Mouse (Mus musculus): ENCODE data around the gene Batf2. TPM values are rescaled to one million over a fixed set of nuclear protein-coding genes. Genes with fewer than 3 reads are reported as not detected.
A peak's percentile ranks its signal among the peaks of the same experiment; 100 is the strongest.
"Not testable (repeated sequence)": the region's sequence is repeated elsewhere in the genome, so short reads cannot be mapped to it uniquely, and the experiment has no call there.

The Batf2 gene
- polyA plus RNA-seq, 1 experiment from 2014 or later: not detected

DNA sequence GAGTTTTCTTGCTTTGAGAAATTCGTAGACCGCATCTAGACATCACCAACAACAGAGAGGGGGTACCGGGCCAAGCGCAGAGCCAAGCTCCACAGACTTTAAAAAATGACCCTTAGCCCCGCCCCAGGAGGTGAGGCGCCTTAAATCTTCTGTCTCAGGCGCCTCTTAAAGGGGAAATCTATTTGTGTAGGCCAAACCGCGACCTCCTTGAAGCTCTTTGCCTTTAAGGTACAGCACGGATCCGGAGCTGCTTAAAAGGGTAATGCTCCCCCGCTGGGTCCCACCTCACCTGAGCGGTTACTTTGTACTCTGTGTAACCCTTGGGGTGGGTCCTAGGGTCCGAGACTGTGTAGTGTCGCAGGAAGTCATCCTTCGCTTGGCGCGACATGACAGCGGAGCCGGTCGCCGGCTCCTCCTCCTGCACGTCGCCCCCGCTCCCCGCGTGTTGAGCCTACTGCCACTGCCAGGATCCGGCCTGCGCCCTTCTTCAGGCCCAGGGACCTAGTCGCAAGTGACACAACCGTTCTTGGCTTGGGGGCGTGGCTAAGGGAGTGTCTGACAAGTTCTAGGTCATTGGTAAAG lies 12.9 kb upstream of the Batf2 start, which contains the start of gene Snx15:
Gene Snx15, minus strand, starts transcription at position 545 of the 582 bp plus-strand sequence.
- peak; percentile 96 for ATAC-seq
- Histone ChIP-seq H3K9ac (ENCODE audit: low read depth, low read length) (peak within 1 kb of the TSS; percentile 75), H3K4me3 (ENCODE audit: low read length) (peak within 1 kb of the TSS; percentile 61), H3K4me1 (ENCODE audit: control insufficient read depth, insufficient read depth, low read depth, low read length) (no peaks in the 10 kb centered on the region), H3K4me2 (ENCODE audit: low read length) (peak within 1 kb of the TSS; percentile 61), H3K36me3 (ENCODE audit: control insufficient read depth, insufficient read depth, low read length) (no peaks in the 10 kb centered on the region), H3K9me3 (ENCODE audit: control insufficient read depth, low read length) (no peaks in the 10 kb centered on the region), H3K27ac (ENCODE audit: low read depth, low read length) (peak within 1 kb of the TSS; percentile 91), H3K27me3 (replicated peaks; ENCODE audit: control insufficient read depth, insufficient read depth, low read length) (no peaks in the 10 kb centered on the region)
- WGBS: under 1% methylated on average over 32 of the region's 32 CpGs

DNA sequence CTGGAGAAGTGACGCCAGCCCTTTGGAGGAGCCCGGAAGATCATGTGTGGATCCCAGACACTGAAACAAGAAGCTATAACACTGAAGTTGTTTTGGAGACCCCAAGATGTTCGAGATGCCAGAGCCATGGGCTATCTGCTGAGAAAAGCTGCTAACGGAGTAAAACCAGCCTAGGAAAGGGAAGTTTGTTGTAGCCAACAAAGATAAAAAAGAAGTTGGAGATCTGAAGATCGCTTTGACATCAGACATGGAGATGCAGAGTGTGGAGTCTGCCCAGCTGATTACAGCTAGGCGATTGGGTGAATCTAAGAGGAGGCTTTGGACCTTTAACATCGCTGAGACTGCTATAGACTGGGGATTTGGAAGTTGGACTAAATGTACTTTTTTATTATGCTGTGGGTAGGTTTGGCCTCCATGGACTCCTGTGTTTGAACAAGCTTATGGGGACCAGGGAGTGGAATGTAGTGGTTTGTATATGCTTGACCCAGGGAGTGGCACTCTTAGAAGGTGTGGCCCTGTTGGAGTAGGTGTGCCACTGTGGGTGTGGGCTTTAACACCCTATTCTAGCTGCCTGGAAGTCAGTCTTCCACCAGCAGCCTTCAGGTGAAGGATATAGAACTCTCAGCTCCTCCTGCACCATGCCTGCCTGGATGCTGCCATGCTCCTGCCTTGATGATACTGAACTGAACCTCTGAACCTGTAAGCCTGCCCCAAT lies 10.2 kb upstream of the Batf2 start:
- H3K9ac ChIP-seq (ENCODE audit: low read depth, low read length); H3K4me3 ChIP-seq (ENCODE audit: low read length); H3K27ac ChIP-seq (ENCODE audit: low read depth, low read length); H3K36me3 ChIP-seq (ENCODE audit: control insufficient read depth, insufficient read depth, low read length); ATAC-seq; H3K4me2 ChIP-seq (ENCODE audit: low read length); H3K4me1 ChIP-seq (ENCODE audit: control insufficient read depth, insufficient read depth, low read depth, low read length); H3K9me3 ChIP-seq (ENCODE audit: control insufficient read depth, low read length); H3K27me3 ChIP-seq (replicated peaks; ENCODE audit: control insufficient read depth, insufficient read depth, low read length): not testable (repeated sequence)
- 82% methylated on average over 7 of the region's 7 CpGs for WGBS

GRCm38 (mm10) chr19:6132171-6132827 lies 8.5 kb upstream of the Batf2 start:
- Histone ChIP-seq H3K4me2 (ENCODE audit: low read length) (no peak overlapping the region), H3K27me3 (replicated peaks; ENCODE audit: control insufficient read depth, insufficient read depth, low read length) (no peaks in the 10 kb centered on the region), H3K9me3 (ENCODE audit: control insufficient read depth, low read length) (no peaks in the 10 kb centered on the region), H3K9ac (ENCODE audit: low read depth, low read length) (no peak overlapping the region), H3K4me1 (ENCODE audit: control insufficient read depth, insufficient read depth, low read depth, low read length) (no peaks in the 10 kb centered on the region), H3K27ac (ENCODE audit: low read depth, low read length) (no peak overlapping the region), H3K4me3 (ENCODE audit: low read length) (no peak overlapping the region), H3K36me3 (ENCODE audit: control insufficient read depth, insufficient read depth, low read length) (peaks cover 8% of the 10 kb centered on the region)
- ATAC-seq: no peak
- 78% methylated on average over 7 of the region's 7 CpGs for WGBS

DNA sequence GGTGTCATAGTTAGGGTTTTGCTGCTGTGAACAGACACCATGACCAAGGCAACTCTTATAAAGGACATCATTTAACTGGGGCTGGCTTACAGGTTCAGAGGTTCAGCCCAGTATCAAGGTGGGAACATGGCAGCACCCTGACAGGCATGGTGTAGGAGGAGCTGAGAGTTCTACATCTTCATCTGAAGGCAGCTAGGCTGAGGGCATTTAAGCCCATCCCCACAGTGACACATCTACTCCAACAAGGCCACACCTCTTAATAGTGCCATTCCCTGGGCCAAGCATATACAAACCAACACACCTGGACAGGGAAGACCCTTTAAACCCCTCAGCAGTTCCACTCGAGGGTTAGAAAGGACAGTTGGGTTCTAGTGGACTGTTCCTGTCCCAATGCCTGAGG lies 7.6 kb upstream of the Batf2 start:
- not testable (repeated sequence) for H3K9ac ChIP-seq (ENCODE audit: low read depth, low read length); H3K4me2 ChIP-seq (ENCODE audit: low read length); H3K9me3 ChIP-seq (ENCODE audit: control insufficient read depth, low read length); H3K36me3 ChIP-seq (ENCODE audit: control insufficient read depth, insufficient read depth, low read length); H3K27me3 ChIP-seq (replicated peaks; ENCODE audit: control insufficient read depth, insufficient read depth, low read length); H3K4me1 ChIP-seq (ENCODE audit: control insufficient read depth, insufficient read depth, low read depth, low read length); H3K4me3 ChIP-seq (ENCODE audit: low read length); H3K27ac ChIP-seq (ENCODE audit: low read depth, low read length)
- ATAC-seq: peak; percentile 15; the same call in 1 of the 2 replicates
- WGBS: 60% methylated on average over 1 of the region's 1 CpGs

GRCm38 (mm10) chr19:6136397-6136796 lies 4.4 kb upstream of the Batf2 start:
- WGBS: 87% methylated on average over 3 of the region's 3 CpGs
- no peak overlapping the region for H3K9ac ChIP-seq (ENCODE audit: low read depth, low read length)
- H3K4me3 ChIP-seq (ENCODE audit: low read length): no peak overlapping the region
- H3K4me1 ChIP-seq (ENCODE audit: control insufficient read depth, insufficient read depth, low read depth, low read length): peaks cover 8% of the 10 kb centered on the region
- no peaks in the 10 kb centered on the region for H3K9me3 ChIP-seq (ENCODE audit: control insufficient read depth, low read length)
- H3K36me3 ChIP-seq (ENCODE audit: control insufficient read depth, insufficient read depth, low read length): peaks cover 8% of the 10 kb centered on the region
- ATAC-seq: no peak
- H3K27ac ChIP-seq (ENCODE audit: low read depth, low read length): no peak overlapping the region
- no peaks in the 10 kb centered on the region for H3K27me3 ChIP-seq (replicated peaks; ENCODE audit: control insufficient read depth, insufficient read depth, low read length)
- H3K4me2 ChIP-seq (ENCODE audit: low read length): no peak overlapping the region

GRCm38 (mm10) chr19:6139701-6140100 lies 1.1 kb upstream of the Batf2 start:
- H3K9ac ChIP-seq (ENCODE audit: low read depth, low read length): peak overlapping the region; percentile 71
- H3K4me2 ChIP-seq (ENCODE audit: low read length): peak overlapping the region; percentile 69
- H3K4me1 ChIP-seq (ENCODE audit: control insufficient read depth, insufficient read depth, low read depth, low read length): peaks cover 11% of the 10 kb centered on the region
- ATAC-seq: no peak
- no peaks in the 10 kb centered on the region for H3K27me3 ChIP-seq (replicated peaks; ENCODE audit: control insufficient read depth, insufficient read depth, low read length)
- peak overlapping the region; percentile 53 for H3K4me3 ChIP-seq (ENCODE audit: low read length)
- H3K36me3 ChIP-seq (ENCODE audit: control insufficient read depth, insufficient read depth, low read length): peaks cover 8% of the 10 kb centered on the region
- 90% methylated on average over 6 of the region's 6 CpGs for WGBS
- no peak overlapping the region for H3K27ac ChIP-seq (ENCODE audit: low read depth, low read length)
- H3K9me3 ChIP-seq (ENCODE audit: control insufficient read depth, low read length): no peaks in the 10 kb centered on the region

GRCm38 (mm10) chr19:6140374-6140677 lies 457 bp upstream of the Batf2 start:
- peak overlapping the region; percentile 94 for H3K27ac ChIP-seq (ENCODE audit: low read depth, low read length)
- 6% methylated on average over 16 of the region's 16 CpGs for WGBS
- peak overlapping the region; percentile 69 for H3K4me2 ChIP-seq (ENCODE audit: low read length)
- no peaks in the 10 kb centered on the region for H3K9me3 ChIP-seq (ENCODE audit: control insufficient read depth, low read length)
- H3K4me3 ChIP-seq (ENCODE audit: low read length): peak overlapping the region; percentile 53
- H3K9ac ChIP-seq (ENCODE audit: low read depth, low read length): peak overlapping the region; percentile 71
- peaks cover 7% of the 10 kb centered on the region for H3K36me3 ChIP-seq (ENCODE audit: control insufficient read depth, insufficient read depth, low read length)
- peaks cover 11% of the 10 kb centered on the region for H3K4me1 ChIP-seq (ENCODE audit: control insufficient read depth, insufficient read depth, low read depth, low read length)
- no peaks in the 10 kb centered on the region for H3K27me3 ChIP-seq (replicated peaks; ENCODE audit: control insufficient read depth, insufficient read depth, low read length)
- no peak for ATAC-seq

- ATAC-seq: peak; percentile 80
- H3K36me3 ChIP-seq (ENCODE audit: control insufficient read depth, insufficient read depth, low read length): no peaks in the 10 kb centered on the region
- WGBS: 0% methylated on average over 15 of the region's 15 CpGs
Observed at GRCm38 (mm10) chr19:6141394-6141749, 589 bp downstream of the Batf2 start, which contains the start of gene Arl2. Gene Arl2 (minus strand): TSS chr19:6141548.

DNA sequence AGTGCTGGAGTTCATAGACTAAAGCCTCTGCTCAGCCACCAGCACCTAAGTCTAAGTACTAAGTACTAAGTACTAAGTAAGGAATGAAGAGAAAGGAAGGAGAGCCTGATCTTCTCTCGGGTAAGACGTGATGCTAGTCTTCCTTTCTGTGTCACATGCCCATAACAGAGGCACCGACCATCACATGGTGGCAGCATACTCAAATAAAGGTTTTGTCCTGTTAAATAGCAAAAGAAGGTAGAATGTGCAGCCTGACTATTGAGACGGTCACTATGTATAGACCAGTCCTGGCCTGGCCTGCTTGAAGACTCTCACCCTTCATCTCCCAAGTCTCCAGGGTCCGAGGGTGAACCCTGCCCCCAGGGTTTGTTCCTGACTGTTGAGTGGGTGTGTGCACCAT lies 4.1 kb downstream of the Batf2 start:
- WGBS: 80% methylated on average over 5 of the region's 5 CpGs
- H3K4me2 ChIP-seq (ENCODE audit: low read length): no peak overlapping the region
- H3K36me3 ChIP-seq (ENCODE audit: control insufficient read depth, insufficient read depth, low read length): no peaks in the 10 kb centered on the region
- no peak overlapping the region for H3K4me3 ChIP-seq (ENCODE audit: low read length)
- H3K9ac ChIP-seq (ENCODE audit: low read depth, low read length): no peak overlapping the region
- H3K4me1 ChIP-seq (ENCODE audit: control insufficient read depth, insufficient read depth, low read depth, low read length): peaks cover 6% of the 10 kb centered on the region
- no peaks in the 10 kb centered on the region for H3K27me3 ChIP-seq (replicated peaks; ENCODE audit: control insufficient read depth, insufficient read depth, low read length)
- ATAC-seq: no peak
- no peak overlapping the region for H3K27ac ChIP-seq (ENCODE audit: low read depth, low read length)
- no peaks in the 10 kb centered on the region for H3K9me3 ChIP-seq (ENCODE audit: control insufficient read depth, low read length)

More at GRCm38 (mm10) chr19:6141394-6141749, 589 bp downstream of the Batf2 start, which contains the start of gene Arl2:
- peak within 1 kb of the TSS; percentile 69 for H3K4me2 ChIP-seq (ENCODE audit: low read length)
- H3K27ac ChIP-seq (ENCODE audit: low read depth, low read length): peak within 1 kb of the TSS; percentile 94
- no peaks in the 10 kb centered on the region for H3K27me3 ChIP-seq (replicated peaks; ENCODE audit: control insufficient read depth, insufficient read depth, low read length)
- H3K4me3 ChIP-seq (ENCODE audit: low read length): peak within 1 kb of the TSS; percentile 53
- H3K9me3 ChIP-seq (ENCODE audit: control insufficient read depth, low read length): no peaks in the 10 kb centered on the region
- H3K9ac ChIP-seq (ENCODE audit: low read depth, low read length): peak within 1 kb of the TSS; percentile 71
- H3K4me1 ChIP-seq (ENCODE audit: control insufficient read depth, insufficient read depth, low read depth, low read length): peaks cover 11% of the 10 kb centered on the region
